Mouse (Mus musculus) cerebellum, adult 2 months (tissue): ENCODE data around the gene Ids.

Experiments
- CTCF ChIP-seq: fragments of 200-500 bp; IDR thresholded peaks from 2 replicates; pipeline ENCODE4 v1.5.1; 2011; ENCODE audit warnings: low read depth, mild to moderate bottlenecking, control low read depth, low read length, moderate library complexity, borderline replicate concordance; ENCODE audit not compliant: insufficient read depth
- POLR2A ChIP-seq: fragments of 200-500 bp; IDR thresholded peaks from 2 replicates; pipeline ENCODE4 v1.6.1; 2011; ENCODE audit warnings: low read length, control low read depth, borderline replicate concordance; ENCODE audit not compliant: insufficient read depth

DNA sequence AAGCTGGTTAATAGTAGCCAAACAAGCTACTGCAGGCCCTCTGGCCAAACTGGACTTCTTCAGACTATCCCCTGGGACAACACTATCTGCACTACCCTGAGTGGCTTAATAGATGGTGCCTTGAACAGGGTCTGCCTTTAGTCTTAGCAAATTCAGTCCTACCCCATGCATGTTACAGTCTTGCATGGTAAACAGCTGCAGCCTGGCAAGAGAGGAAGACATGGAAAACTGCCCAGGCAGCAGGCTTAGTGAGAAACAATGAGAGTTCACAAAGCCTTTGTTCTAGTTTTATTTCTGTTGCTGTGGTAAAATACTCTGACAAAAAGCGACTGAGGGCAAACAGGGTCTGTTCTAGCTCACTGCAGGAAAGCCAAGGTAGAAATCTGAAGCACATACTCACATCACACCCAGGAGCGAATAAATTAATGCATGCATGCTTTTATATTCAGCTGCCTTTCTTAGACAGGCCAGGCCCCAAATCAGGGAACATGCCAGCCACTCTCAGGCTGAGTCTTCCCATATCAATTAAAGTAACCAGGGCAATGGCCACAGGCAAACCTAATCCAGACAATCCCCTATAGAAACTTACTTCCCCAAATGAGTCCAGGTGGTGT lies 36.2 kb downstream of the Ids start:
- TF ChIP-seq CTCF (no peak), POLR2A (no peak)
